Mouse (Mus musculus): ENCODE measurements around the gene Zc3h15. TPM values are rescaled to one million over a fixed set of nuclear protein-coding genes. Genes with fewer than 3 reads are reported as not detected.
A peak's percentile ranks its signal among the peaks of the same experiment; 100 is the strongest.

Zc3h15 gene
- polyA plus RNA-seq (2015; fragmentation: Nextera tagmentation; extraction: Ambion mirVana): 162 and 177 TPM in 2 replicates

GRCm38 (mm10) chr2:83644276-83645252, at the start of gene Zc3h15:
Gene Zc3h15, plus strand, starts transcription at chr2:83644435.
- H3K9ac ChIP-seq (replicated peaks): peak within 1 kb of the TSS; percentile 94
- H3K4me1 ChIP-seq: peaks cover 29% of the 10 kb centered on the region
- peak within 1 kb of the TSS; percentile 61 for H3K4me2 ChIP-seq (replicated peaks)
- H3K27ac ChIP-seq (replicated peaks): peak within 1 kb of the TSS; percentile 91
- no peaks in the 10 kb centered on the region for H3K27me3 ChIP-seq
- no peaks in the 10 kb centered on the region for H3K36me3 ChIP-seq
- under 1% methylated on average over 100 of the region's 100 CpGs for WGBS
- peak within 1 kb of the TSS; percentile 95 for H3K4me3 ChIP-seq
- no peaks in the 10 kb centered on the region for H3K9me3 ChIP-seq
- ATAC-seq (replicated peaks): peak; percentile 100

- Histone ChIP-seq H3K27me3 (no peaks in the 10 kb centered on the region), H3K9me3 (no peaks in the 10 kb centered on the region), H3K4me3 (no peak overlapping the region), H3K4me1 (peaks cover 4% of the 10 kb centered on the region; the same call in 1 of the 2 replicates), H3K4me2 (replicated peaks) (no peak overlapping the region), H3K36me3 (no peaks in the 10 kb centered on the region), H3K9ac (replicated peaks) (no peak overlapping the region), H3K27ac (replicated peaks) (no peak overlapping the region)
- 87% methylated on average over 11 of the region's 11 CpGs for WGBS
- no peak for ATAC-seq (replicated peaks)
Observed at GRCm38 (mm10) chr2:83620558-83621367, 23.5 kb upstream of the Zc3h15 start.

- Histone ChIP-seq H3K4me2 (replicated peaks) (no peak overlapping the region), H3K27ac (replicated peaks) (no peak overlapping the region), H3K27me3 (no peaks in the 10 kb centered on the region), H3K4me1 (peaks cover 4% of the 10 kb centered on the region; the same call in 1 of the 2 replicates), H3K9ac (replicated peaks) (no peak overlapping the region), H3K4me3 (no peak overlapping the region), H3K9me3 (no peaks in the 10 kb centered on the region), H3K36me3 (no peaks in the 10 kb centered on the region)
- ATAC-seq (replicated peaks): no peak
- 88% methylated on average over 4 of the region's 4 CpGs for WGBS
Observed at GRCm38 (mm10) chr2:83621511-83621910, 22.7 kb upstream of the Zc3h15 start.

- H3K9me3 ChIP-seq: no peaks in the 10 kb centered on the region
- H3K9ac ChIP-seq (replicated peaks): no peak overlapping the region
- H3K4me2 ChIP-seq (replicated peaks): no peak overlapping the region
- no peak overlapping the region for H3K4me3 ChIP-seq
- H3K27me3 ChIP-seq: no peaks in the 10 kb centered on the region
- peaks cover 4% of the 10 kb centered on the region; the same call in 1 of the 2 replicates for H3K4me1 ChIP-seq
- ATAC-seq (replicated peaks): no peak
- no peaks in the 10 kb centered on the region for H3K36me3 ChIP-seq
- WGBS: 41% methylated on average over 11 of the region's 11 CpGs
- H3K27ac ChIP-seq (replicated peaks): no peak overlapping the region
Observed at GRCm38 (mm10) chr2:83622792-83623191, 21.4 kb upstream of the Zc3h15 start.

GRCm38 (mm10) chr2:83624045-83624444, 20.2 kb upstream of the Zc3h15 start:
- no peak overlapping the region for H3K9ac ChIP-seq (replicated peaks)
- no peak for ATAC-seq (replicated peaks)
- no peak overlapping the region for H3K4me2 ChIP-seq (replicated peaks)
- no peaks in the 10 kb centered on the region for H3K27me3 ChIP-seq
- H3K36me3 ChIP-seq: no peaks in the 10 kb centered on the region
- no peak overlapping the region for H3K4me3 ChIP-seq
- no peak overlapping the region for H3K27ac ChIP-seq (replicated peaks)
- no peaks in the 10 kb centered on the region for H3K9me3 ChIP-seq
- 49% methylated on average over 4 of the region's 4 CpGs for WGBS
- peaks cover 4% of the 10 kb centered on the region; the same call in 1 of the 2 replicates for H3K4me1 ChIP-seq

GRCm38 (mm10) chr2:83625226-83626108, 18.8 kb upstream of the Zc3h15 start:
- no peaks in the 10 kb centered on the region for H3K27me3 ChIP-seq
- ATAC-seq (replicated peaks): peak; percentile 67
- no peaks in the 10 kb centered on the region for H3K9me3 ChIP-seq
- H3K9ac ChIP-seq (replicated peaks): no peak overlapping the region
- no peak overlapping the region for H3K4me3 ChIP-seq
- H3K4me2 ChIP-seq (replicated peaks): no peak overlapping the region
- 28% methylated on average over 10 of the region's 10 CpGs for WGBS
- H3K36me3 ChIP-seq: no peaks in the 10 kb centered on the region
- no peak overlapping the region for H3K27ac ChIP-seq (replicated peaks)
- peaks cover 4% of the 10 kb centered on the region; the same call in 1 of the 2 replicates for H3K4me1 ChIP-seq

- Histone ChIP-seq H3K4me3 (no peak overlapping the region), H3K36me3 (no peaks in the 10 kb centered on the region), H3K9ac (replicated peaks) (no peak overlapping the region), H3K4me2 (replicated peaks) (no peak overlapping the region), H3K27ac (replicated peaks) (no peak overlapping the region), H3K9me3 (no peaks in the 10 kb centered on the region), H3K27me3 (no peaks in the 10 kb centered on the region), H3K4me1 (peaks cover 4% of the 10 kb centered on the region; the same call in 1 of the 2 replicates)
- WGBS: 80% methylated on average over 9 of the region's 9 CpGs
- ATAC-seq (replicated peaks): no peak
Observed at GRCm38 (mm10) chr2:83626881-83627280, 17.4 kb upstream of the Zc3h15 start.

GRCm38 (mm10) chr2:83627495-83627894, 16.7 kb upstream of the Zc3h15 start:
- Histone ChIP-seq H3K27ac (replicated peaks) (no peak overlapping the region), H3K9ac (replicated peaks) (no peak overlapping the region), H3K36me3 (no peaks in the 10 kb centered on the region), H3K27me3 (no peaks in the 10 kb centered on the region), H3K4me2 (replicated peaks) (no peak overlapping the region), H3K4me1 (peaks cover 3% of the 10 kb centered on the region; the same call in 1 of the 2 replicates), H3K9me3 (no peaks in the 10 kb centered on the region), H3K4me3 (no peak overlapping the region)
- 73% methylated on average over 9 of the region's 9 CpGs for WGBS
- no peak for ATAC-seq (replicated peaks)

- no peak overlapping the region for H3K4me3 ChIP-seq
- 89% methylated on average over 6 of the region's 6 CpGs for WGBS
- no peaks in the 10 kb centered on the region for H3K36me3 ChIP-seq
- H3K4me1 ChIP-seq: no peaks in the 10 kb centered on the region
- H3K9ac ChIP-seq (replicated peaks): no peak overlapping the region
- no peak for ATAC-seq (replicated peaks)
- no peaks in the 10 kb centered on the region for H3K27me3 ChIP-seq
- H3K9me3 ChIP-seq: no peaks in the 10 kb centered on the region
- H3K4me2 ChIP-seq (replicated peaks): no peak overlapping the region
- H3K27ac ChIP-seq (replicated peaks): no peak overlapping the region
Observed at GRCm38 (mm10) chr2:83627932-83628331, 16.3 kb upstream of the Zc3h15 start.

- no peak overlapping the region for H3K9ac ChIP-seq (replicated peaks)
- H3K4me2 ChIP-seq (replicated peaks): no peak overlapping the region
- H3K4me1 ChIP-seq: peaks cover 16% of the 10 kb centered on the region
- no peak overlapping the region for H3K4me3 ChIP-seq
- 98% methylated on average over 1 of the region's 1 CpGs for WGBS
- H3K9me3 ChIP-seq: no peaks in the 10 kb centered on the region
- H3K27ac ChIP-seq (replicated peaks): no peak overlapping the region
- no peak for ATAC-seq (replicated peaks)
- H3K27me3 ChIP-seq: no peaks in the 10 kb centered on the region
- no peaks in the 10 kb centered on the region for H3K36me3 ChIP-seq
Observed at GRCm38 (mm10) chr2:83641993-83642392, 2.2 kb upstream of the Zc3h15 start.

GRCm38 (mm10) chr2:83648916-83649315, 4.7 kb downstream of the Zc3h15 start:
- WGBS: 87% methylated on average over 9 of the region's 9 CpGs
- H3K9me3 ChIP-seq: no peaks in the 10 kb centered on the region
- H3K4me1 ChIP-seq: peaks cover 29% of the 10 kb centered on the region
- no peak overlapping the region for H3K4me2 ChIP-seq (replicated peaks)
- H3K27me3 ChIP-seq: no peaks in the 10 kb centered on the region
- no peak for ATAC-seq (replicated peaks)
- no peak overlapping the region for H3K9ac ChIP-seq (replicated peaks)
- no peak overlapping the region for H3K4me3 ChIP-seq
- H3K36me3 ChIP-seq: no peaks in the 10 kb centered on the region
- no peak overlapping the region for H3K27ac ChIP-seq (replicated peaks)

Measured in forebrain, embryonic 15.5 days (tissue).